Mouse (Mus musculus) olfactory bulb, adult 2 months (tissue): ENCODE results near the gene Pla2g4e. TPM values are rescaled to one million over a fixed set of nuclear protein-coding genes. Genes with fewer than 3 reads are reported as not detected.

Experiments
- H3K27ac ChIP-seq: fragments of 200-500 bp; 2 replicates; pipeline ENCODE4 v1.5.1; 2012; ENCODE audit warnings: low read depth, low read length; ENCODE audit not compliant: insufficient read depth
- H3K4me1 ChIP-seq: fragments of 200-500 bp; 2 replicates; pipeline ENCODE4 v1.6.1; 2012; ENCODE audit warnings: low read length; ENCODE audit not compliant: control insufficient read depth, insufficient read depth
- H3K4me3 ChIP-seq: fragments of 200-500 bp; 2 replicates; pipeline ENCODE4 v1.5.1; 2012; ENCODE audit warnings: mild to moderate bottlenecking, low read depth, low read length, moderate library complexity; ENCODE audit not compliant: insufficient read depth
- CTCF ChIP-seq: fragments of 200-500 bp; IDR thresholded peaks from 2 replicates; pipeline ENCODE4 v1.5.1; 2012; ENCODE audit warnings: low read depth, mild to moderate bottlenecking, low read length, moderate library complexity; ENCODE audit not compliant: insufficient read depth
- POLR2A ChIP-seq: fragments of 200-500 bp; IDR thresholded peaks from 2 replicates; pipeline ENCODE4 v1.6.1; 2012; ENCODE audit warnings: mild to moderate bottlenecking, low read depth, low read length, moderate library complexity; ENCODE audit not compliant: insufficient read depth
- WGBS: fragments of 180-500 bp; shearing (Covaris S2); methylation state at CpG from one replicate; pipeline ENCODE4 v1.1.7; 2018; 5-methylcytosine and 5-hydroxymethylcytosine counted together
- polyA plus RNA-seq: library from polyadenylated mRNA; stranded (reverse); fragments of >200 nt; gene quantifications from 2 replicates; pipeline ENCODE4 v1.2.4, GENCODE M21; 2012; ENCODE audit warnings: low replicate concordance; ENCODE audit not compliant: missing spikeins, insufficient read depth, insufficient read length

Gene Pla2g4e
- polyA plus RNA-seq, 1 experiment, result not detected

- TF ChIP-seq POLR2A, result no peak
- no peak for TF ChIP-seq CTCF
- Histone ChIP-seq H3K4me1 (no peaks in the 10 kb centered on the region), H3K4me3 (no peak overlapping the region), H3K27ac (no peak overlapping the region)
- WGBS, result 78% methylated on average over 7 of the region's 7 CpGs
Observed at GRCm38 (mm10) chr2:120207926-120208325, 37.2 kb downstream of the Pla2g4e start.

- H3K27ac ChIP-seq, result no peak overlapping the region
- TF ChIP-seq POLR2A, result no peak
- TF ChIP-seq CTCF, result no peak
- H3K4me1 ChIP-seq, result no peaks in the 10 kb centered on the region
- WGBS, result 84% methylated on average over 6 of the region's 6 CpGs
- no peak overlapping the region for H3K4me3 ChIP-seq
Observed at GRCm38 (mm10) chr2:120207028-120207427, 38.1 kb downstream of the Pla2g4e start.

GRCm38 (mm10) chr2:120203742-120204141, 41.4 kb downstream of the Pla2g4e start:
- Histone ChIP-seq H3K4me3 (no peak overlapping the region), H3K4me1 (no peaks in the 10 kb centered on the region), H3K27ac (no peak overlapping the region)
- WGBS, result 71% methylated on average over 3 of the region's 3 CpGs
- TF ChIP-seq CTCF (no peak), POLR2A (no peak)

- Histone ChIP-seq H3K27ac (no peak overlapping the region), H3K4me3 (no peak overlapping the region), H3K4me1 (no peaks in the 10 kb centered on the region)
- 83% methylated on average over 7 of the region's 7 CpGs for WGBS
- TF ChIP-seq POLR2A, result no peak
- no peak for TF ChIP-seq CTCF
Observed at GRCm38 (mm10) chr2:120200077-120200476, 45.1 kb downstream of the Pla2g4e start.

- WGBS, result 87% methylated on average over 4 of the region's 4 CpGs
- no peak for TF ChIP-seq POLR2A
- no peak for TF ChIP-seq CTCF
- H3K4me3 ChIP-seq, result no peak overlapping the region
- H3K4me1 ChIP-seq, result no peaks in the 10 kb centered on the region
- no peak overlapping the region for H3K27ac ChIP-seq
Observed at GRCm38 (mm10) chr2:120188174-120188573, 57.0 kb downstream of the Pla2g4e start.

GRCm38 (mm10) chr2:120187583-120187982, 57.6 kb downstream of the Pla2g4e start:
- TF ChIP-seq POLR2A (no peak), CTCF (no peak)
- Histone ChIP-seq H3K27ac (no peak overlapping the region), H3K4me1 (no peaks in the 10 kb centered on the region), H3K4me3 (no peak overlapping the region)
- WGBS, result 90% methylated on average over 1 of the region's 1 CpGs

GRCm38 (mm10) chr2:120185527-120186276, 59.4 kb downstream of the Pla2g4e start:
- no peak overlapping the region for H3K4me3 ChIP-seq
- TF ChIP-seq POLR2A (no peak), CTCF (no peak)
- WGBS, result 79% methylated on average over 6 of the region's 6 CpGs
- no peak overlapping the region for H3K27ac ChIP-seq
- H3K4me1 ChIP-seq, result no peaks in the 10 kb centered on the region

GRCm38 (mm10) chr2:120178936-120179335, 66.2 kb downstream of the Pla2g4e start:
- Histone ChIP-seq H3K4me3 (no peak overlapping the region), H3K27ac (no peak overlapping the region), H3K4me1 (no peaks in the 10 kb centered on the region)
- TF ChIP-seq POLR2A, result no peak
- no peak for TF ChIP-seq CTCF

- 26% methylated on average over 10 of the region's 10 CpGs for WGBS
- TF ChIP-seq POLR2A (no peak), CTCF (peak; percentile 79)
- no peak overlapping the region for H3K4me3 ChIP-seq
Observed at GRCm38 (mm10) chr2:120173718-120174117, 71.4 kb downstream of the Pla2g4e start.

GRCm38 (mm10) chr2:120171362-120171761, 73.8 kb downstream of the Pla2g4e start:
- Histone ChIP-seq H3K4me3 (no peak overlapping the region), H3K4me1 (no peaks in the 10 kb centered on the region), H3K27ac (no peak overlapping the region)
- WGBS, result 98% methylated on average over 7 of the region's 7 CpGs
- TF ChIP-seq CTCF (no peak), POLR2A (no peak)

More at GRCm38 (mm10) chr2:120173718-120174117, 71.4 kb downstream of the Pla2g4e start:
- Histone ChIP-seq H3K4me1 (no peaks in the 10 kb centered on the region), H3K27ac (no peak overlapping the region)
